Mouse (Mus musculus) cerebellum, postnatal 36 days (tissue): ENCODE data around the gene Fbn1.

Experiments used
- DNase-seq, 2 experiments: peaks; one replicate each; pipeline ENCODE4 v3.0.0; 2021 to 2022; ENCODE audit warnings: mixed read lengths in 2 of 2

The Fbn1 gene

DNA sequence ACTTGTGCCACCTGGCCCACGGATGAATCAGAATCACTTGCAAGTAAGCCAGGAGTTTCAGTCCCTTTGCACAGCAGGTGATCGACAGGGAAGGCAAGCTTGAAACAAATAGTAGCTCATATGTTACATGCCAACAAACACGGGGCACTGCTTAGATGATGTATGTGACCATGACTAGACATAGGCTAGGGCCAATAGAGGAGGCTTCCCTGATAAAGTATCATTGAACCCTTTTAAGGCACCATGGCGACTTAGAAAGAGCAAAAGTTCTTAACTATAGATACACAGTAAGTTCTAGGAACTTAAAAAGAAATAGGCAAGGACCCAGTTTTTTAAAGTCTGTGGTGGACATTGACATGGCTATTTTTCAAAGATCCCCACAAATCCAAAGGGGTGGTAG, at the start of gene Fbn1:
Gene Fbn1, minus strand, starts transcription at position 101 of the 400 bp plus-strand sequence.
- no peak for DNase-seq

DNA sequence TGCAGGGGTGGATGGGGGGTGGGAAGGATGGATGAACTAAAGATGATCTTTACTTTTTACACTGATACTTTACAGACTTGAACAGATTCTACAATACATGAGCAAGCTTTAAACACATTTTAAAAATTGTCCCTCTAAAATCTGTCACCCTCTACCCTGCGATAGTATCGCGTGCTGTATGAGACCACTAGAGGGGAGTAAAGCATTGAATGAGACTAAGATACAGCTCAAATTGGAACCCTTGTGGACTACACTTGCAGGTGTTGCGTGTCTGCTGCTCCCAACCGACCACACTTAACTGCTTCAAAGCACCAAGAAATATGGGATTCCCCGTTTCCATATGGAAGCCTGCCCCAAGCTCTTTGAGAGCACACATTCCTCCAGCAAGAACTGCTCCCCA, 48.0 kb upstream of the Fbn1 start:
- DNase-seq = no peak

DNA sequence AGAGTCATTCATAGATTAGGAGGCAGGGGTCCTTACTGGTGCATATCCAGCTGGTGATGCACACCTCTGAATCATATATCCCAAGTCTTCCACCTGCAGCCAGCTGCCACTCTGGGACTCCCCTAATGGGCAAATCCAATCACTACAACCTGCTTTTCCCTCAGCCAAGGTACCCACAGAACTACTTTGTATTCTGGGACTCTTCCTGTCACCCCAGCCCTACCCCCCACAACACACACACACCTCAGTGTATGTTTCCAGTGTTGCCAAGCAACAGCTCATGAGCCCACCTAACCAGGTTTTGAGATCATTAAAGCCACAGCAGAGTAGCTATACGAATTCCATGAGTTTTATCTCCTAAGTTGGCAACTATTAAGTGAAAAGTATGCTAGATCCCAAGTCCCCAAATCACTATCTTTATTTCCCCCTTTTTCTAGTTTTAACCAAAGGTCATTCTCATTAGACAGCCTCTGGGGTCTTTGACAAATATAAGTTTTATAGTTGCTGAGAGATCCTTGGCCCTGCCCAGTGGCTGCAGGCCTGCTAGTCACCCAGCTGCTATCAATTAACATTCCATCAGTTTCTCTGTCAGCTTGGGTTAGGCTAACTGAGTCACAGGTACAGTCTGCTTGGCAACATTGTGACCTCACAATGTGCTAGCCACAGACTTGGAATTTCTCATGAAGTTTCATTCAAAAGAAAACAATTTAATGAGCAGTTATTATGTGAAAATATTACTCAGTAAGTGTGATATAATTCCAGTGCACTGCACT, 41.2 kb upstream of the Fbn1 start:
- DNase-seq = no peak

DNA sequence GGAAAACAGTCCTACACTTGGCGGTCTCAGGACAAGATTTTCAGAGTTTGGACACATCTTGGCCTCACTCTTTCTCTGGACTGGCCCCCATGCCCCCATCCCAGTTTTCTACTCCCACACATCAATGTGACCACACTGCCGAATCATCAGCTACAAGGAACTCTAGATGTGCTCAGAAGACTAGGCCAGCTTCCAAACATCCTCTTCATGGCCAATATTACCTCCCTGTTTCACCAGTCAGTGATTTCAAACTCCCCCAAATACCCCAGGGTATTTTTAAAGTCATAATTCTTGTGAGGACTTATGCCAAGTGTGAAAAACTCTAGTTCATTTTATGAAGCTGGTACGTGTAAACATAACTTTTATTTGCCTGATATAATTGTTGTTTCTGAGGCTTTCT, 37.2 kb upstream of the Fbn1 start:
- DNase-seq = no peak

DNA sequence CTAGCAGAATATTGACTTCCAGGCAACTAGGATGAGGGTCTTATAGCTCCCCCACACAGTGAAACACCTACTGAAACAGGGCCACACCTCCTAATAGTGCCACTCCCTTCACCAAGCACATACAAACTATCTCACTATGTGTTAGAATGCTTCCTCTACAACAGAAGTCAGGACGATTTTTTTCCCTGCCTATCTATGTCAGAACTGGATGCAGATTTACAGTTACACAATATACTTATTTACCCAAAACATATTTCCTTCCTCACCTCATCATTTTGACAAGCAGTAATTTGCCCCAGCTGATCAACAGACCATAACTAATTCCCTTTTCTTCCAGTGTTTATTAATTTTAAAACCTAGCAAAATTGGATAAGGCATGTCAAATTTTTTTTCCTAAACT, 35.9 kb upstream of the Fbn1 start:
- no peak for DNase-seq

DNA sequence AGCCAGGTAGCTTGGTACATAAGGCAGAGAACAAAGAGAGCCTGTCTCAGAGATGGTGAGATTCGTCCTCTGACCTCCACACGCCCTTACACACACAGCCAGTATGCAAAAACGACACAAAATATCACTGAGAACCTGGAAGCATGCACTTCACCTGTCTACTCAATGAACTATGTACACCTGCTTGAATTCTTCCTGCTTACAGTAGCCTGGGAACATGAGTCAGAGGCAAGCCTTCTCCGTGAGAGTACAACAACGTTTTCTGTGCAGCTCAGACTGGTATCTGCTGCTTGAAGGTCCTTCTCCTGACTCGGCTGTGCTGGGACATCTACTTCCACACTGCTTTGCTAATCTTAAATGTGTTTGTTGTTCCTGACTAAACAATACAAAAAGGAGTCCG, 33.7 kb upstream of the Fbn1 start:
- DNase-seq = no peak

DNA sequence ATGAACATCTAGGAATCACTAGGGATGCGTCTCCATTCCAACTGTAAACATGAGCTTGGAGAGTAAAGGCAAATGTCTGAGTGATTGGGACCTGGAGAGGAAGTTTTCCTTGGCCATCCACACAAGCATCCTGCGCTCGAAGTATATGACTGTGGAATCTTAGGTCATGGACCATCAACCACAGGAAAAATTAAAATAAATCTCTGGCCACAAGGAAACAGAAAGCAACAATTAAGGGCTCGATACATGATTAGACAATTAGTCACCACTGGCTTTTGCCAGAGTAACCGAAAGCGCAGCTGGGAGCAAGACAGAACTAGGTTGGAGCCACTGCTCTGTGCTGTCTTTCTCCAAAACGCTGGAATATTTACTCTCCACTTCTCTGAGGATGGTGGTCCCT, 32.8 kb upstream of the Fbn1 start:
- no peak for DNase-seq

DNA sequence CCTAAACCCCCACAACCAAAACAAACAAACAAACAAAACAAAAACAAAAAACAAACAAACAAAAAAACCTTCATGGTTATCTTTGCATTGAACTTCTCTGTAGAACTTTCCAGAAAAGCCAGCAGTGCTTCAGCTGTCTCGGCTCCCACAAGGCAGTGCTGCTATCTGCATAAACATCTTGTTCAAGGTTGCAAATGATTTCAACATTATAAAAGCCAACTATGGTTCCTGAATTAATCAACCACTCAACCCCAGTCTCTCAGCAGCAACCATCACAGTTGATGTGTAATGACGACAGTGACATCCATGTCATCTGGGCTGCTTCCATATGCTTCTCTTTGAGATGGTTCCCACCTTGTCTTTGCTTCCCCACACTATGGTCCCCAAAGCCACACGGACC, 31.8 kb upstream of the Fbn1 start:
- no peak for DNase-seq

DNA sequence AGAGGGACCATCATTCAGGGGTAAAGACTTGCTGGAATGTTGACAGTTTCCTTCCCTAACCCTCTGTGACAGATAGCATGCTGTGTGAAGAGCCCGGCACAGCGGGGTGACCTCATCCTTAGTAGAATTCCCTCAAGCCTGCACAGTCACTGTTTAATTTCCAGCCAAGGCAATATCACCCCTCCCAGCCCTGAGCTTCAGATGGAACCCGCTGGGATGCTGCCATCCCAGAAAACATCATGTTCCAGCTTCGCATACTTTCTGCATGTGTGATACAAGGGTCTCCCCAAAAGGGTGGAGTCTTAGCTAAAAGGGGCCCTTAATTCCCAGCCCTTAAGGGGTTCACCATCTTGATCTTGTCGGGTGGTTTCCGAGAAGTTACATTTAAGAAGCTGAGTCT, 22.9 kb upstream of the Fbn1 start:
- no peak for DNase-seq

DNA sequence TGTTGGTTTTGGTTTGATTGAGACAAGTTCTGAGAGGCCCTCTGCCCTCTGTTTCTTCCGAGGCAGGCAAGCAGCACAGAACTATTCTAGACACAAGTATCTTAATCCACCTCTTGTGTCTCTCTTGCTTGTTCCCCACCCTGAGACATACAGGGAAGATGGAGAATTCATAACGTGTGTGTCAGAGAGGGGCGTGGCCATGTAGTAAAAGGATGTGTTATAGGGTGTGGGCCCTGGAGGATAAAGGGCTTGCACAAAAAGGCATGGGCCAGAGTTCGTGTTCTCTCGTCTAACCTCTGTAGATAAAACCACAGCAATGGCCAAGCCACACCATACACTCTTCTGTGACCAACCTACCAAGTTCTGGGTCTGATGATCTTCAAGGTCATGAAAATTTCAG, 18.8 kb upstream of the Fbn1 start:
- DNase-seq = no peak

DNA sequence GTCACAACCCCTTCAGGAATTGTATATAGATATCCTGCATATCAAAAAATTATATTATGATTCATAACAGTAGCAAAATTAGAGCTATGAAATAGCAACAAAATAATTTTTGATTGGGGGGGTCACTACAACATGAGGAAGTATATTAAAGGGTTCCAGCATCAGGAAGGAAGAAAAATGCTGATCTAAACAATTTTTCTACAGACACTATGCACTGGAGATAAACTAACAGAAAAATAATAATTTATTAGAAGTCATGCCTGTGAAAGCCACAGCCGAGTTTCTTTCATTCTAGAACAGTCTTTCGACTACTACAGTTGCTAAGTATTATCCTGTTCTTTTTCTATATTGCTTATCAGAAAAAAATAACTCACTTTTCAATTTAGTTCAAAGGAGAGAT, 17.7 kb upstream of the Fbn1 start:
- DNase-seq = no peak

DNA sequence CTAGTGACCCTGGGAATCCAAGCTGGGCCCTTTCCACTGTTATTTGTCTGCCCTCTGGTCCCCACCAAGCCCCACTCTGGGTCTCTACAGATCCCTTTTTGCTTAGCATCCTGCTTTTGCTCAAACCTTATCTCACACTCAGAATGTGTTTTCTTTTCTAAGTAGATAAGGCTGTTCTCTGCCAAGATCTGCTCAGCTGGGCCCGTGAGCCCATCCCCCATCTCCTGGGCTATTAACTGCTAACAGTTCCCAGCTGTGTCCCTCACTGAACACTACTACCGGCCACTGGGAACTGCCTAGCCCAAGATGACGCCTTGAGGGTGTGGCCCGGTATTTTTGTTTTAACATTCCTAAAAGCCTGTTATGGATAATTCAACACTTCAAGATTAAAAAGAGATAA, 8.8 kb upstream of the Fbn1 start:
- DNase-seq = no peak

DNA sequence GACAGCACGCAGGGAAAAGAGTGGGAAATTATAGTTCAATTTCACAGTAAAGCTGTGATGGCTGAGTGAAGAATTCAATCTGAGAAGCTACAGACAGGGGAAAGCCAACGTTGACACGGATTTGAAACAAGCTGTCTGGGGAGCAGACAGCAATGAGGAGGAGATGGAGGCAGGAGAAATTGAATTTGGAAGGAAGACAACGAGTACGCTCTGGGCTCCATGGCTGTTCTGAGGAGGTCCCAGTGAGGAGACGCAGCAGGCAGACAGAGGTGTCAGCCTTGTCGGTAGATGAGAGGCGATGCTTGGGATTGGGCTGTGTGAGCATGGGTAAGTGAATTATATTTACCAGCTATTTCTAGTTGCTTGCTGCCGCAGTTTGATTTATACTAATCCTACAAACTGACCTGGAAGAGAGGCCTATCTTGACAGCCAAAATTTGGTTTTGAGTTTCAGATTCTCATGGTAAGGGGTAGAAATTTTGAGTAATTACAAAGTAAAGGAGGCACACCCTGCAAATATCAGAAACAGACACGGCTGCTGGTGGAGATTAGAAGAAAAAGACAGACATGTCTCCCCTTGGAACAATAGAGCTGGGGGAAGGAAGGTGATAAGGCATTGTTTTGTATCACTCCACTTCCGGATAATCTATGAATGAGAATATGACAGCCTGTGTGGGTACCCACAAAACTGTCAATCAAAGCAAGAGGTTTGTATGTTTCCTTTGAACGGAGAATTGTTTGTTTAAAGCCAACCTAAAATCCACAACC, 7.7 kb upstream of the Fbn1 start:
- no peak for DNase-seq

DNA sequence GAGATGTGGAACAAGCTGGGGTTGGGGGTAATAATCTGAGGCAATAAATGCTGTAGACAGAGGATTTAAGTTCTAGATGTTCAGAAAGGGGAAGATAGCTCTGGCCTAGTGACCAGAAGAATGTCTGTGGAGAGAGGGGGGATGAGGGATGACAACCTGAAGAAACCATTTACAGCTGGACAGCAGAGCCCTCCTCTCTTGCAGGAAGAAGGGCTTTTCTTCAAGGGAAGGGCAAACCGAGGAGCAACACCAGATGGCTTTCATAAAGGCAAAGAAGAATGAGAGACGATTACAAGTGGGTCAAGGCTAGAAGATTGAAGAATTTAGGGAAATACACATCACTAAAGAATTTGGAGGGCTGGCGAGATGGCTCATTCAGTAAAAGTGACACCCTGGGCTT, 6.6 kb upstream of the Fbn1 start:
- DNase-seq = no peak

DNA sequence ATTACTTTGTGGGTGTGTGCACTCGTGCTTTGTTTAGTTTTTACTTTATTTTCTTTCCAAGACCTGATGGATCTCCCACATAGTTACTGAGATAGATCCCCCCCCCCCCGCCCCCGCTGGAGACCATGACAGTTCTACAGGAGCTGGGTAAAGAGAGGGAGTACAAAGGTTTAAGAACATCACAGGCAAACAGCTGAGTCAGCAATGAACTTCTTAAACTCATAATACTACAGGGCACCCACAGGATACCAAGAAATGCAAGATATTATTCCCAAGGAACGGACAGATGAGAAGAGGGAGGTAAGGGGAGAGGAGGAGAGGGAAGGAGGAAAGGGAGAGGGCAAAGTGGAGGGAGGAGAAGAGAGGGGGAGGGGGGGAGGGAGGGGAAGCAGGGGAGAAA, 4.8 kb upstream of the Fbn1 start:
- DNase-seq = no peak

DNA sequence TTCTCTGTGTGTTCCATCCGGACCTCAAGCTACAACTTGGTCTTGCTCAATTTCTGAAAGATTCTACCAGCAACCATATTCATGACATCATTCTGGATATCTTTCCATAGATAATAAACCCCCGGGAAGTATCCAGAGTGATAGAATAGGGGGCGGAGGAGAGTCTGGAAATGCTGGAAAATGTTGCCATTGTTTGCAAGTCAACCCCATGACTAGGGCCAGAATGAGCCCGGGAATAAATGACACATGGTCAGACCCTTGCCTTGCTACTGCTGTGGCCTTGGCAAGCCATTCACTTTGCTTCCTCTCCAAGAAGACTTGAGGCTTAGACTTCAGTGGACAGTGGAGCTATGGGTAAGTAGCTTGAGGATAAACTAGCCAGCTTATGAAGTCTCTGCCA, 4.1 kb upstream of the Fbn1 start:
- DNase-seq = no peak

DNA sequence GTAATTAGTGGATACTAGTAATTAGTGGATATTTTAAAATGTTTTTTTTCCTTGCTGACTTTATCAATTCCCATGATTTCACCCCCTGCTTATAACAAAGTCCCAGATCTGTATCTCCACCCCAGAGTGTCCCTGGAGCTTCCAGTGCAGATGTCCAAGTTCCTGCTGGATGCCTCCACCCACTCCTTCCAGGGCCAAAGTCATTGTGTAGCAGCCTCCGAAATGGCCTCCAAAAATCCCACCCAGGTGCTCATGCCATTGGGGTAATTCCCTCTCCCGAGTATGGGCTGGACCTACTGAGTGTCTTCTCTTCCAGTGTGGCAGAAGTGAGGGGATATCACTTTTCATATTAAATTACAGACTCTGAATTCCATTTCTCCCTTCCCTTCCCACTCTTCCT, 3.0 kb upstream of the Fbn1 start:
- no peak for DNase-seq

DNA sequence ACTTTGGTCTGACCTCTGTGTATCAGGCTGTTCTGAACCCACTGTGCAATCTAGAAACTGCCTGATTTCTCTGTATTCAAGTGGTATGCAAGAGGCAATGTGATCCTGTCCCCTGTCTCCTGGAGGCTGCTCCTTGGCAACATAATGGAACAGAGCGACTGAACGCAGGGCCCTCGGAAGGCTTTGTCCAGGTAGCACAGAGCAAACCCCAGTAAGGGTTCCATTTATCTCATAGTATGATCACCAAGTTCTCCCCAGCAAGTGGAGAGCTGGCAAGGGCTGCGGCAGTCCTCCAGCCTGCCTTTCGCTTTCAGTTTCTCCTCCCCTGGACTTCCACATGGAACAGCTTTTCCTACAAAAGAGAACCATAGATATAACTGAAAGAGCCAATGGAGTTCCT, 588 bp upstream of the Fbn1 start:
- DNase-seq = no peak

DNA sequence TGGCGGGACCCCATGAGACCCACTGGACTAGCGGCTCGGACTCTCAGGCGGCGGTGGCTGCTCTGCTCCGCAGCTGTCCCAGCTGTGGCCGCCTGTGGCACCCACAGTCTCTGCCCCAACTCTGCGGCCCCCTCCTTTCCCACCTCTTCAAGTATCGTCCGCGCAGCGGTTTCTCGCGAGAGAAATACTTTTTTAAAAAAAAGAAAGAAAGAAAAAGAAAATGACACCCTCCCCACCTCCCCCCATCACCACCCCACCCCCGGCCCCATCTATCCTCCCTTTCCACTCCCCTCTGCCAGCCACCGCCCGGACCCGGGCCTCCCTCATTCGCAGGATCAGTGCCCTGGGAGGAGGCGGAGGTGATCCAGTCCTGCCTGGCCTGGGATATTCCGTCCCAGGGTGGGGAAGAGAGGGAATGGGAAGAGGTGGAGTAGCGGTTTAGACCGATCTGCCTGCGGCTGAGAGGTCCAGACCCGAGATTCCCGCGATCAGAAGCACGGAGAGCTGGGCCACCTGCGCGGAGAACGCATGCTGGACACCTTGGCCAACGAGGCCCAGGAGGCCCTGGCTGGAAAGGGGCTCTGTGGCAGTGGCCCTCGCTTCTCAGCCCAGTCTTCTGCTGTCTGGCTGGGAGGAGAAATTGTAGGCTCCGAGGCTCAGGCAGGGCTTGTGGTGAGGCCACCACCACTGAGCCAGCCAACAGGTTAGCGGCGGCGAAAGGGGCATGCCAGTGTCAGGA, 1.3 kb downstream of the Fbn1 start:
- peak in 1 of 2 experiments; percentile 8 for DNase-seq

DNA sequence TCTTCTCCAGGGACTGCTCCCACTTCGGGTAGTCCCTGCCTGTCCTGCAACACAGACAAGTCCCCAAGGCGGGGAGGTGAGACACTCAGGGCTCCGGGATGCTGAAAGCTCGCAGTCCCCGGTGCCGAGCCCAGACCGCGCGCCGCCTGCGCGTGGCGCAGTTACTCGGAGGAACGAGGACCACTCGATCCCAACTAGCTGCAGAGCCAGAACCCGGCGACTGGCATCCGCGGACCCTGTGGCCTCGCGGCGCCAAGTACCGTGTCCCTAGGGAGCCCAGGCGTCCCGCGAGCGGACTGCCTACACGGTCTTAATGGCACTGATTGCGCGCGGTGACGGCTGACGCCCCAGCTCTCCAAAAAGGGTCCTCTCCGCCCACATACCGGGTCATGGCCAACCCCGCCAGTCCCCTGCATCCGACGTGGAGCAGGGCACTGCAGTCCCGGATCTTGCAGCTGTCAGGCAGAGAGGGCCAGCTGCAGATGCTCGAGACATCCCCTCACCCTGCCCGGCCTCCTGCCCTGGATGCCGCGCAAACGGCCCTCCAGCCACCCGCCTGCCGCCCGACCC, 2.0 kb downstream of the Fbn1 start:
- peak; percentile 27 to 36 for DNase-seq

DNA sequence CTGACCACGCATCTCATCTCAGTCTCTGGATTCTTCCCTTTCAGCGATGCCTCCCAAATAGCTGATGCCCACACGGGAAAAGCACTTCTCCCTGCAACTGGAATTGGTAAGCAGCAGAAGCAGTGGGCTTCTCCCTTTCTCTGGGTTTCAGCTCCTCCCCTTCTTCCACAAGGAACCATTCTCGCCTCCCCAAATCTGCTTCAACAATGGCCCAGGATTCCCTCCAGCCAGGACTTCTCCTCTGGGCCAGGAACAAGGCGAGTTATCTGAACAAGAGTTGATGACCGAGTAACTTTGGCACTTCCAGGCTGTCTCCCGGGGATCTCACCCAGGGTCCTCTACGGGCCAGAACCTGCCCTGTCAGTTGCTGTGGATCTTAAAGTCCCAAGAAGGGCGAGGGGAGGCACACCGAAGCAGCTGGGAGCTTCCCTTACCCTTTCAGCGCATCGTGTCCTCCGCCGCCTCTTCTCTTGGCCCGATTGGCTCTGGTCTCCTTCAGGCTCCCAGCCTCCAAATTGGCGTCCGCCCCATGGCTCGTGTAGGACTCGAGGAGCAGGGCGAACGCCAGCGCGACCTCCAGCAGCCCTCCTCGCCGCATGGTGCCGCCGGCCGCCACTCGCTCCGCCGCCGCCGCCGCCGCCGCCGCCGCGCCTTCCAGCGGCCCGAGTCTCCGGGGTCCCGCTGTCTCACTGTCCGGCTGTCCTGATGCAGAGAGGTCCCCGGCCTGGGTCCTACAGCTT, 2.6 kb downstream of the Fbn1 start, which contains the start of gene Gm9913:
Gene Gm9913, plus strand, starts transcription at position 84 of the 740 bp plus-strand sequence.
- peak; percentile 16 to 21 for DNase-seq

DNA sequence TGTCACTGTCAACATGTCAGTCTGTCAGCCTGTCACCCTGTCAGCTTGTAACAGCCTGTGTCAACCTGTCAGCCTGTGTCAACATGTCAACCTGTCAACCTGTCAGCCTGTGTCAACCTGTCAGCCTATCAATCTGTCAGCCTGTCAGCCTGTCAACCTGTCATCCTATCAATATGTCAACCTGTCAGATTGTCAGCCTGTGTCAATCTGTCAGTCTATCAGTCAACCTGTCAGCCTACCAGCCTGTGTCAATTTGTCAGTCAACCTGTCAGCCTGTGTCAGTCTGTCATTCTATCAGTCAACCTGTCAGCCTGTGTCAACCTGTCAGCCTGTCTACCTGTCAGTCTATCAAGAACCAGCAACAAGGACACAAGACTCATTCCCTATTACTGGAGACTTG, 6.3 kb downstream of the Fbn1 start:
- no peak for DNase-seq

DNA sequence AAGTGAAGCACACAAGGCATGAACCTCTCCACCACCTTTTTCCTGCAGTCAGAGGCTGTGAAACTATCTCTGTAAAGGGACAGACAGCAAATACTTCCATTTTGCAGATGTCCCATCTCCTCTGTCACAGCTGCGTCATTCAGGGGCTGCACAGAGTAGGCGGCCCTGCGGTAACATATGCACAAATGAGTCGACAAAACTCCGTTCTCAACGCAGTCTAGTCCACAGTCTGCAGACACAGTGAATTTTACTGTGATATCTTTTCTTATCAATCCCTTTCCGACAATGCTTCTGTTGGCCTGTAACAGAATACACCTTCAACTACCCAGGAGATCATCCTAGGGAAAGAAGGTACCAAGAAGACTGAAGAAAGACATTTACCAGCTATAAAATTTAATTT, 9.6 kb downstream of the Fbn1 start:
- DNase-seq = no peak
